Mouse (Mus musculus) heart, embryonic 15.5 days (tissue): ENCODE measurements around the gene Kantr. TPM values are rescaled to one million over a fixed set of nuclear protein-coding genes. Genes with fewer than 3 reads are reported as not detected.
A peak's percentile ranks its signal among the peaks of the same experiment; 100 is the strongest.
"Not testable (repeated sequence)": the region's sequence is repeated elsewhere in the genome, so short reads cannot be mapped to it uniquely, and the experiment has no call there.

Experiments used
- ATAC-seq: fragments of 200-750 bp; cut with Nextera tagmentation; replicated peaks from 2 replicates; pipeline ENCODE4 v1.8.0; 2017; ENCODE audit warnings: low read depth, moderate TSS enrichment; ENCODE audit not compliant: insufficient number of reproducible peaks, insufficient read depth, low FRiP score
- H3K27ac ChIP-seq: fragments of 300-500 bp; sonication (generic); 2 replicates; pipeline ENCODE4 v1.5.1; 2015; ENCODE audit warnings: mild to moderate bottlenecking, inconsistent platforms
- H3K27me3 ChIP-seq: fragments of 300-500 bp; sonication (generic); 2 replicates; pipeline ENCODE4 v1.6.1; 2015; ENCODE audit warnings: inconsistent platforms
- H3K36me3 ChIP-seq: fragments of 300-500 bp; sonication (generic); 2 replicates; pipeline ENCODE4 v1.6.1; 2015; ENCODE audit warnings: mild to moderate bottlenecking, inconsistent platforms
- H3K4me1 ChIP-seq: fragments of 300-500 bp; sonication (generic); replicated peaks from 2 replicates; pipeline ENCODE4 v1.6.1; 2015; ENCODE audit warnings: inconsistent platforms
- H3K4me2 ChIP-seq: fragments of 300-500 bp; sonication (generic); 2 replicates; pipeline ENCODE4 v1.6.1; 2015; ENCODE audit warnings: inconsistent platforms, mild to moderate bottlenecking, moderate library complexity
- H3K4me3 ChIP-seq: fragments of 300-500 bp; sonication (generic); 2 replicates; pipeline ENCODE4 v1.5.1; 2015; ENCODE audit warnings: mild to moderate bottlenecking, inconsistent platforms
- H3K9ac ChIP-seq: fragments of 300-500 bp; sonication (generic); 2 replicates; pipeline ENCODE4 v1.6.1; 2015; ENCODE audit warnings: mild to moderate bottlenecking, inconsistent platforms
- H3K9me3 ChIP-seq: fragments of 300-500 bp; sonication (generic); replicated peaks from 2 replicates; pipeline ENCODE4 v1.6.1; 2016; ENCODE audit warnings: inconsistent platforms
- WGBS: fragments of 180-500 bp; shearing (Covaris S2); methylation state at CpG from one replicate; pipeline ENCODE4 v1.1.7; 2015; ENCODE audit warnings: mixed read lengths; 5-methylcytosine and 5-hydroxymethylcytosine counted together
- polyA plus RNA-seq: library from polyadenylated mRNA; unstranded; fragments of >200 nt; fragmentation: Nextera tagmentation; extraction: Ambion mirVana; gene quantifications from 2 replicates; pipeline ENCODE4 v1.2.1, GENCODE M21; 2015

Gene Kantr
- polyA plus RNA-seq, 1 experiment from 2014 or later: 6.7 TPM

- peak overlapping the region; percentile 39 for H3K4me3 ChIP-seq
- H3K4me1 ChIP-seq: peaks cover 12% of the 10 kb centered on the region
- peak; percentile 97 for ATAC-seq
- H3K4me2 ChIP-seq: peak overlapping the region; percentile 58
- WGBS: 11% methylated on average over 33 of the region's 33 CpGs
- peak overlapping the region; percentile 88 for H3K27ac ChIP-seq
- H3K9ac ChIP-seq: peak overlapping the region; percentile 54
- peaks cover 7% of the 10 kb centered on the region; the same call in 1 of the 2 replicates for H3K27me3 ChIP-seq
- H3K36me3 ChIP-seq: 0 out of 2 replicates have a peak, but pooled peaks cover 5% of the 10 kb centered on the region
- no peaks in the 10 kb centered on the region for H3K9me3 ChIP-seq
These were observed 9.4 kb upstream of the Kantr start for GRCm38 (mm10) chrX:152336546-152337332.

- peak overlapping the region; percentile 58 for H3K4me2 ChIP-seq
- peak overlapping the region; percentile 88 for H3K27ac ChIP-seq
- not testable (repeated sequence) for H3K9ac ChIP-seq, H3K4me1 ChIP-seq, H3K27me3 ChIP-seq, H3K9me3 ChIP-seq, ATAC-seq, H3K36me3 ChIP-seq
- peak overlapping the region; percentile 39 for H3K4me3 ChIP-seq
- 38% methylated on average over 4 of the region's 4 CpGs for WGBS
These were observed 8.8 kb upstream of the Kantr start for GRCm38 (mm10) chrX:152336123-152336522.

GRCm38 (mm10) chrX:152329400-152329799 is 2.1 kb upstream of the Kantr start:
- H3K27me3 ChIP-seq: peaks cover 19% of the 10 kb centered on the region
- not testable (repeated sequence) for H3K27ac ChIP-seq, ATAC-seq, H3K4me3 ChIP-seq, H3K9ac ChIP-seq, H3K9me3 ChIP-seq, H3K4me2 ChIP-seq, H3K36me3 ChIP-seq, H3K4me1 ChIP-seq

- H3K9me3 ChIP-seq: no peaks in the 10 kb centered on the region
- 0 out of 2 replicates have a peak, but pooled peaks cover 2% of the 10 kb centered on the region for H3K4me1 ChIP-seq
- WGBS: 21% methylated on average over 8 of the region's 8 CpGs
- H3K36me3 ChIP-seq: no peaks in the 10 kb centered on the region
- H3K4me3 ChIP-seq: peak overlapping the region; percentile 66
- H3K4me2 ChIP-seq: peak overlapping the region; percentile 68
- H3K27ac ChIP-seq: peak overlapping the region; percentile 47
- H3K27me3 ChIP-seq: peaks cover 19% of the 10 kb centered on the region
- ATAC-seq: no peak
- no peak overlapping the region for H3K9ac ChIP-seq
These were observed 376 bp upstream of the Kantr start for GRCm38 (mm10) chrX:152327689-152328052.

- peaks cover 16% of the 10 kb centered on the region; the same call in 1 of the 2 replicates for H3K27me3 ChIP-seq
- 88% methylated on average over 1 of the region's 1 CpGs for WGBS
- H3K4me1 ChIP-seq: 0 out of 2 replicates have a peak, but pooled peaks cover 2% of the 10 kb centered on the region
- no peak overlapping the region for H3K4me2 ChIP-seq
- no peaks in the 10 kb centered on the region for H3K36me3 ChIP-seq
- no peak overlapping the region for H3K9ac ChIP-seq
- no peaks in the 10 kb centered on the region for H3K9me3 ChIP-seq
- no peak for ATAC-seq
- no peak overlapping the region for H3K4me3 ChIP-seq
- no peak overlapping the region for H3K27ac ChIP-seq
These were observed 3.7 kb downstream of the Kantr start for GRCm38 (mm10) chrX:152323584-152323983.

- H3K4me2 ChIP-seq: no peak overlapping the region
- no peak for ATAC-seq
- no peak overlapping the region for H3K27ac ChIP-seq
- H3K4me3 ChIP-seq: no peak overlapping the region
- peaks cover 12% of the 10 kb centered on the region; the same call in 1 of the 2 replicates for H3K27me3 ChIP-seq
- H3K4me1 ChIP-seq: 0 out of 2 replicates have a peak, but pooled peaks cover 2% of the 10 kb centered on the region
- WGBS: 47% methylated on average over 2 of the region's 2 CpGs
- H3K9ac ChIP-seq: no peak overlapping the region
- H3K9me3 ChIP-seq: no peaks in the 10 kb centered on the region
- H3K36me3 ChIP-seq: no peaks in the 10 kb centered on the region
These were observed 4.5 kb downstream of the Kantr start for GRCm38 (mm10) chrX:152322776-152323175.

- H3K9me3 ChIP-seq: no peaks in the 10 kb centered on the region
- no peak overlapping the region for H3K4me2 ChIP-seq
- ATAC-seq: no peak
- H3K36me3 ChIP-seq: no peaks in the 10 kb centered on the region
- H3K27me3 ChIP-seq: peaks cover 10% of the 10 kb centered on the region; the same call in 1 of the 2 replicates
- no peak overlapping the region for H3K4me3 ChIP-seq
- no peak overlapping the region for H3K27ac ChIP-seq
- WGBS: 72% methylated on average over 4 of the region's 4 CpGs
- no peak overlapping the region for H3K9ac ChIP-seq
- no peaks in the 10 kb centered on the region for H3K4me1 ChIP-seq
These were observed 6.8 kb downstream of the Kantr start for GRCm38 (mm10) chrX:152320535-152320934.

- H3K4me1 ChIP-seq: no peaks in the 10 kb centered on the region
- H3K9me3 ChIP-seq: no peaks in the 10 kb centered on the region
- H3K4me3 ChIP-seq: no peak overlapping the region
- H3K27ac ChIP-seq: no peak overlapping the region
- H3K9ac ChIP-seq: no peak overlapping the region
- 54% methylated on average over 2 of the region's 2 CpGs for WGBS
- peaks cover 12% of the 10 kb centered on the region for H3K27me3 ChIP-seq
- no peaks in the 10 kb centered on the region for H3K36me3 ChIP-seq
- ATAC-seq: no peak
- H3K4me2 ChIP-seq: no peak overlapping the region
These were observed 19.4 kb downstream of the Kantr start for GRCm38 (mm10) chrX:152307942-152308341.

- Histone ChIP-seq H3K4me1 (no peaks in the 10 kb centered on the region), H3K9me3 (no peaks in the 10 kb centered on the region), H3K36me3 (no peaks in the 10 kb centered on the region), H3K9ac (no peak overlapping the region), H3K27ac (no peak overlapping the region), H3K4me3 (no peak overlapping the region), H3K27me3 (peaks cover 12% of the 10 kb centered on the region), H3K4me2 (no peak overlapping the region)
- ATAC-seq: no peak
These were observed 19.9 kb downstream of the Kantr start for GRCm38 (mm10) chrX:152307371-152307770.

GRCm38 (mm10) chrX:152306224-152306623 is 21.1 kb downstream of the Kantr start:
- H3K27ac ChIP-seq: no peak overlapping the region
- H3K27me3 ChIP-seq: peaks cover 14% of the 10 kb centered on the region
- 82% methylated on average over 2 of the region's 2 CpGs for WGBS
- no peaks in the 10 kb centered on the region for H3K9me3 ChIP-seq
- no peak for ATAC-seq
- H3K4me1 ChIP-seq: no peaks in the 10 kb centered on the region
- no peaks in the 10 kb centered on the region for H3K36me3 ChIP-seq
- H3K4me3 ChIP-seq: no peak overlapping the region
- H3K4me2 ChIP-seq: no peak overlapping the region
- no peak overlapping the region for H3K9ac ChIP-seq

- not testable (repeated sequence) for H3K9ac ChIP-seq, H3K27ac ChIP-seq, H3K4me1 ChIP-seq, H3K27me3 ChIP-seq, H3K36me3 ChIP-seq, H3K4me3 ChIP-seq, ATAC-seq, H3K4me2 ChIP-seq, H3K9me3 ChIP-seq
- WGBS: 69% methylated on average over 1 of the region's 1 CpGs
These were observed 40.3 kb downstream of the Kantr start for GRCm38 (mm10) chrX:152287026-152287425.

- WGBS: 64% methylated on average over 3 of the region's 3 CpGs
- no peak overlapping the region for H3K9ac ChIP-seq
- no peak for ATAC-seq
- no peaks in the 10 kb centered on the region for H3K27me3 ChIP-seq
- H3K4me1 ChIP-seq: no peaks in the 10 kb centered on the region; the same call in 1 of the 2 replicates
- H3K36me3 ChIP-seq: no peaks in the 10 kb centered on the region
- no peaks in the 10 kb centered on the region for H3K9me3 ChIP-seq
- no peak overlapping the region for H3K27ac ChIP-seq
- H3K4me3 ChIP-seq: no peak overlapping the region
- no peak overlapping the region for H3K4me2 ChIP-seq
These were observed 42.5 kb downstream of the Kantr start for GRCm38 (mm10) chrX:152284746-152285145.
